Mouse (Mus musculus) cerebellum, adult 2 months (tissue): Measurements from ENCODE around the gene Xbp1. TPM values are rescaled to one million over a fixed set of nuclear protein-coding genes. Genes with fewer than 3 reads are reported as not detected.

Experiments used
- DNase-seq, 2 experiments: peaks; one replicate each; pipeline ENCODE4 v3.0.0; 2021
- H3K27ac ChIP-seq: fragments of 200-500 bp; 2 replicates; pipeline ENCODE4 v1.5.1; 2012; ENCODE audit warnings: low read length, control low read depth, inconsistent platforms; ENCODE audit not compliant: insufficient read depth
- H3K27me3 ChIP-seq: fragments of 200-500 bp; 2 replicates; pipeline ENCODE4 v1.6.1; 2012; ENCODE audit warnings: inconsistent platforms, mild to moderate bottlenecking, low read length, moderate library complexity; ENCODE audit not compliant: control insufficient read depth, insufficient read depth
- H3K4me1 ChIP-seq: fragments of 200-500 bp; 2 replicates; pipeline ENCODE4 v1.6.1; 2011; ENCODE audit warnings: low read length; ENCODE audit not compliant: control insufficient read depth, insufficient read depth
- H3K4me3 ChIP-seq: fragments of 200-500 bp; replicated peaks from 2 replicates; pipeline ENCODE3; 2011; ENCODE audit warnings: mild to moderate bottlenecking, low read depth, low read length, control low read depth; ENCODE audit not compliant: insufficient read depth
- CTCF ChIP-seq: fragments of 200-500 bp; IDR thresholded peaks from 2 replicates; pipeline ENCODE4 v1.5.1; 2011; ENCODE audit warnings: low read depth, mild to moderate bottlenecking, control low read depth, low read length, moderate library complexity, borderline replicate concordance; ENCODE audit not compliant: insufficient read depth
- POLR2A ChIP-seq: fragments of 200-500 bp; IDR thresholded peaks from 2 replicates; pipeline ENCODE4 v1.6.1; 2011; ENCODE audit warnings: low read length, control low read depth, borderline replicate concordance; ENCODE audit not compliant: insufficient read depth
- WGBS: fragments of 180-500 bp; shearing (Covaris S2); methylation state at CpG from one replicate; pipeline ENCODE4 v1.1.7; 2018; 5-methylcytosine and 5-hydroxymethylcytosine counted together
- polyA plus RNA-seq: library from polyadenylated mRNA; depleted of rRNA; stranded (reverse); fragments of >200 nt; gene quantifications from 2 replicates; pipeline ENCODE4 v1.2.3, GENCODE M21; 2012

Xbp1 gene
- polyA plus RNA-seq, 1 experiment, result 69.7 TPM

DNA sequence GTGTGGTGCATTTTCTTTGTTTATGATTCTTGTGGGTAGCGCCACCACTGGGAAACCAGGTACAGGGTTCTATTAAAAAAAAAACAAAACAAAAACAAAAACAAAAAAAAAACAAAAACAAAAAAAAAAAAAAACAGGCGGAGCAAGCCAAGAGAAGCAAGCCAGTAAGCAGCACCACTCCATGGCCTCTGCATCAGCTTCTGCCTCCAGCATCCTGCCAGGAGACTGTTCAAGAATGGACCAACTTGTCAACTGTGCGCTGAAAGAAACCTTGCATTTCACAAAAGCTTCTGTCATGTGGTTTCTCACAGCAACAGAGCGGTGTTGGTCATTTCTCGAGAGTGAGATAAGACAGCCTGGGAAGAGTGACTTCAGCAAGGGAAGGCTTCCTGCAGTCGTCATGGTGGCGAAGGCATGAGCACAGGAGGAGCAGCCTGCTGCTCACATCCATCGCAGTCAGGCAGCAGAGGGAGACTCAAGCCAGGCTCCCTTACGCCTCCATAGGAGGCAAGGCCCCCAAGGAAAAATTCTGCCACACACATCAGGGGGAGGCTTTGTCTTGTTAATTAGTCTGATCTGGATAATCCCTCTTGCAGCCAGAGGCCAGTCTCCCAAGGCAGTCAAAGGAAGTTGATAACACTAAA, 42.3 kb downstream of the Xbp1 start:
- Histone ChIP-seq H3K4me1 (no peaks in the 10 kb centered on the region), H3K27ac (no peak overlapping the region), H3K4me3 (no peak overlapping the region), H3K27me3 (no peaks in the 10 kb centered on the region)
- DNase-seq, result no peak
- WGBS, result 26% methylated on average over 9 of the region's 9 CpGs
- TF ChIP-seq POLR2A (no peak), CTCF (no peak)

GRCm38 (mm10) chr11:5563898-5564297, 43.4 kb downstream of the Xbp1 start:
- Histone ChIP-seq H3K4me1 (no peaks in the 10 kb centered on the region), H3K27me3 (no peaks in the 10 kb centered on the region), H3K4me3 (no peak overlapping the region), H3K27ac (no peak overlapping the region)
- WGBS, result 61% methylated on average over 6 of the region's 6 CpGs
- DNase-seq, result no peak
- TF ChIP-seq POLR2A, result no peak
- no peak for TF ChIP-seq CTCF

GRCm38 (mm10) chr11:5565596-5565995, 45.1 kb downstream of the Xbp1 start:
- Histone ChIP-seq H3K27ac (no peak overlapping the region), H3K27me3 (no peaks in the 10 kb centered on the region)
- WGBS, result 90% methylated on average over 3 of the region's 3 CpGs

GRCm38 (mm10) chr11:5566506-5566905, 46.0 kb downstream of the Xbp1 start:
- 67% methylated on average over 2 of the region's 2 CpGs for WGBS

More at GRCm38 (mm10) chr11:5565596-5565995, 45.1 kb downstream of the Xbp1 start:
- DNase-seq, result no peak
- H3K4me3 ChIP-seq, result no peak overlapping the region
- TF ChIP-seq POLR2A (no peak), CTCF (no peak)
- no peaks in the 10 kb centered on the region for H3K4me1 ChIP-seq

DNA sequence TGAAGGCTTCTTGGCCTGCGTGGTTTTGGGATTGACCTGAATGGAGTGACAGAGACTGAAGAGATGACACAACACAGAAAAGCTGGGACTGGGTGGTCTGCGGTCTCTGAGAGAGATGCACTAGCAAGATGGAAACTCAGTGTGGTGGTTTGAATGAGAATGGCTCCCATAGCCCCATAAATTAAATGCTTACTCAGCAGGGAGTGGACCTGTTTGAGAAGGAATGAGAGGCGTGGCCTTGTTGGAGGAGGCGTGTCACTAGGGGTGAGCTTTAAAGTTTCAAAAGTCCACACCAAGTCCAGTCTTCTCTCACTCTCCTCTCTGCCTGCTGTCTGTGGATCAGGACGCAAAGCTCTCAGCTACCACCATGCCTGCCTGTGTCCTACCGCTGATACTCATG, 47.2 kb downstream of the Xbp1 start:
- no peak overlapping the region for H3K4me3 ChIP-seq
- WGBS, result 94% methylated on average over 6 of the region's 6 CpGs
- no peak overlapping the region for H3K27ac ChIP-seq
- H3K27me3 ChIP-seq, result no peaks in the 10 kb centered on the region
- TF ChIP-seq CTCF, result no peak
- no peak for TF ChIP-seq POLR2A
- DNase-seq, result no peak
- H3K4me1 ChIP-seq, result no peaks in the 10 kb centered on the region

More at GRCm38 (mm10) chr11:5566506-5566905, 46.0 kb downstream of the Xbp1 start:
- DNase-seq, result no peak
- no peaks in the 10 kb centered on the region for H3K4me1 ChIP-seq
- no peak overlapping the region for H3K27ac ChIP-seq
- no peaks in the 10 kb centered on the region for H3K27me3 ChIP-seq
- no peak for TF ChIP-seq POLR2A
- no peak for TF ChIP-seq CTCF
- no peak overlapping the region for H3K4me3 ChIP-seq

- TF ChIP-seq POLR2A (no peak), CTCF (no peak)
- no peak overlapping the region for H3K27ac ChIP-seq
- no peak for DNase-seq
- H3K4me3 ChIP-seq, result no peak overlapping the region
- no peaks in the 10 kb centered on the region for H3K27me3 ChIP-seq
- no peaks in the 10 kb centered on the region for H3K4me1 ChIP-seq
- WGBS, result 90% methylated on average over 5 of the region's 5 CpGs
Observed at GRCm38 (mm10) chr11:5568082-5568481, 47.6 kb downstream of the Xbp1 start.

DNA sequence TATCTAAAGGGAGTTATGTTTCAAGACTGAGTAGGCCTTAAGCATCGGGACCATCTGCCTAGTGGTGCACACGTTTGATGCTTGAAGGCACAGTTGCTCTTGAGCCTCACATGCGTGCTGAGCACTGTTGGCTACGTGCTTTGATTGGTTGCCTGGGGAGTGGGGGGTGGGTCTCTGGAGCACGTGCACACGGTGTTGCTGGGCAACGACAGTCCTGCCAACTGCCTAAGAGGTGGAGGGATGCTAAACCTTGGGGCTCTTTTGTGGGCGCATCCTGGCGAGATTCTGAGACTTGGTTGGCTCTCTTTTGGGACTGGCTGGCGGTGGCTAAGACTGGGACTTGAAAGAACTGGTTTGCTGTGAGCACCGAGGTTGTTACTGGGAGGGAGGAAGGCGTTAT, 49.0 kb downstream of the Xbp1 start, which contains the start of gene Ankrd36:
Ankrd36 (plus strand) TSS at position 211 of the 400 bp plus-strand sequence.
- 47% methylated on average over 12 of the region's 12 CpGs for WGBS
- no peak for DNase-seq

DNA sequence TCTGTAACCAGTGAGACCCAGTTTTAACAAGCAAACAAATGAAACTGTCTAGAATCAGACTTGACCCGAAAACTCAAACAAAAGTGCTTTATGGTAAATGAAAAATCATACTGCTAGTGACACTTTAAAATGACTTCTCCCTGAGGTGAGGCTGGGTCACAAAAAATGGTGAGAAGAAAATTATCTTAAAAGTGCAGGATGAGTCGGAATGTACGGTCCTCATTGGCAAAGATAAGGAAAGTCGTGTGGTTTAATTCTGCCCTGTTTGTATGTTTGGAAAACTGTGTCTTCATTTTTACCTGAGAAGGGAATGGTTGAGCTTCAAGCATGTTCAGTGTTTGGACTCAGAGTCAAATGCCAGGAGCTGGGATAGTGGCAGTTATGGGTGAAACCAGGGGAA, 51.4 kb downstream of the Xbp1 start:
- Histone ChIP-seq H3K27me3 (no peaks in the 10 kb centered on the region), H3K4me1 (no peaks in the 10 kb centered on the region), H3K27ac (no peak overlapping the region), H3K4me3 (no peak overlapping the region)
- WGBS, result 96% methylated on average over 4 of the region's 4 CpGs
- no peak for TF ChIP-seq POLR2A
- no peak for DNase-seq

More for the DNA sequence above, 49.0 kb downstream of the Xbp1 start, which contains the start of gene Ankrd36:
- Histone ChIP-seq H3K27ac (no peak within 1 kb of the TSS), H3K27me3 (no peaks in the 10 kb centered on the region), H3K4me1 (no peaks in the 10 kb centered on the region), H3K4me3 (no peak within 1 kb of the TSS)
- TF ChIP-seq CTCF (no peak), POLR2A (no peak)
